Mouse (Mus musculus) right cerebral cortex, postnatal 36 days (tissue): ENCODE results near the gene Rerg.

Experiments
- DNase-seq, 2 experiments: peaks; one replicate each; pipeline ENCODE4 v3.0.0; 2022; ENCODE audit warnings: low spot score in 2 of 2, mixed read lengths in 1 of 2

The Rerg gene

GRCm38 (mm10) chr6:137131349-137131748 is 38.9 kb downstream of the Rerg start:
- DNase-seq, result no peak

- DNase-seq, result no peak
Measured at GRCm38 (mm10) chr6:137126861-137127260, 43.4 kb downstream of the Rerg start.

GRCm38 (mm10) chr6:137126224-137126623 is 44.1 kb downstream of the Rerg start:
- DNase-seq, result no peak

GRCm38 (mm10) chr6:137125433-137125832 is 44.9 kb downstream of the Rerg start:
- DNase-seq, result peak in 1 of 2 experiments; percentile 22

- DNase-seq, result no peak
Measured at GRCm38 (mm10) chr6:137125006-137125405, 45.3 kb downstream of the Rerg start.

- no peak for DNase-seq
Measured at GRCm38 (mm10) chr6:137116849-137117473, 53.3 kb downstream of the Rerg start.

- no peak for DNase-seq
Measured at GRCm38 (mm10) chr6:137114859-137115258, 55.4 kb downstream of the Rerg start.

- DNase-seq, result no peak
Measured at GRCm38 (mm10) chr6:137111266-137111813, 59.0 kb downstream of the Rerg start.

GRCm38 (mm10) chr6:137110778-137111174 is 59.5 kb downstream of the Rerg start:
- DNase-seq, result no peak

- no peak for DNase-seq
Measured at GRCm38 (mm10) chr6:137109811-137110777, 60.2 kb downstream of the Rerg start.

- DNase-seq, result no peak
Measured at GRCm38 (mm10) chr6:137105285-137105684, 65.0 kb downstream of the Rerg start.

- DNase-seq, result no peak
Measured at GRCm38 (mm10) chr6:137102662-137103179, 67.6 kb downstream of the Rerg start.

GRCm38 (mm10) chr6:137101886-137102661 is 68.2 kb downstream of the Rerg start:
- no peak for DNase-seq

GRCm38 (mm10) chr6:137100259-137100658 is 70.0 kb downstream of the Rerg start:
- no peak for DNase-seq

- no peak for DNase-seq
Measured at GRCm38 (mm10) chr6:137098232-137099191, 71.8 kb downstream of the Rerg start.

GRCm38 (mm10) chr6:137094475-137094874 is 75.8 kb downstream of the Rerg start:
- DNase-seq, result no peak

- DNase-seq, result no peak
Measured at GRCm38 (mm10) chr6:137088469-137088868, 81.8 kb downstream of the Rerg start.

GRCm38 (mm10) chr6:137087956-137088355 is 82.3 kb downstream of the Rerg start:
- DNase-seq, result no peak

- no peak for DNase-seq
Measured at GRCm38 (mm10) chr6:137087470-137087869, 82.8 kb downstream of the Rerg start.

- DNase-seq, result no peak
Measured at GRCm38 (mm10) chr6:137079701-137080100, 90.6 kb downstream of the Rerg start.
